ENCODE assay signal across 8 mouse cellular contexts in the genomic region with DNA sequence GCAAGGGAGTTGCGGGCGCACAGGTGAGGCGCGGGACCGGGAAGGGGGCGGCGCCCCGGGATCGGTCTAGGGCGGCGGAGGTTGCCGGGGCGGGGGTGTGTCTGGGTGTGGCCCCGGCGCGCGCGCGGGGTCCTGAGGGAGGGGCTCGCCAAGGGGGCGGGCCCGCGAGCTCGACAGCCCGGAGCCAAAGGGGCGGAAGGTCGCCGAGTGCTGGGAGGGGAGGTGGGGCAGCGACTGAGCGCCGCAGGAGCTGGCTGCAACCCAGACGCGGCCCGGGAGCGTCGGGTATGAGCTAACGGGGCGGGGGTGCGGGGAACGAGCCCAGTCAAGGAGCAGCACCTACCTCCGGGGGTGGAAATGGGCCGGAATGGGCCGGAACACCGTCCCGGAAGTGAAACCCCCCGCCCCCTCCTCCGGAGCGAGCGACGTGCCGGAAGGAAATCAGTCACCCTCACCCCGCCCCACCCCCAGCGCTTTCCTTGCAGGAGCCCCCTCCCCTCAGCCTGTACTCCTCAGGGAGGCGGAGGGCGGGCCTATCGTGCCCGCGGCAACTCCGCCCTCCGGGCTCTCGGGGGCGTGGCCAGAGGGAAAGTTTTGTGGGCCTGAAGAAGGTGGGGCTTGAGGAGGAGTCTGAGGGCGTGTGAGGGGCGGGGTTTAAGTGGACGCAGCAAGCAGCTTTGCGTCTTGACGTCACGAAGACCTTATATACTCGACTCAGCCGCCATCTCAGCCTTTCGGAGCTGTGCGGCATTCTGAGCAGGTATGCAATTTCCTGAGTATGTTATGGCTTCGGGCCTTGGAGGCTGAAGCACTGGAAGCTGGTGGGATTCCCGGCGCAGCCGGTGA. TPM values are rescaled to one million over a fixed set of nuclear protein-coding genes. Genes with fewer than 3 reads are reported as not detected.
A peak's percentile ranks its signal among the peaks of the same experiment; 100 is the strongest.
DNase-seq lines count a peak whose midpoint lies in the region; ATAC-seq lines count a peak whose summit lies in the region.

A gene (minus strand): TSS at position 415 of the 846 bp plus-strand sequence.

- peak within 1 kb of the TSS; percentile 89 for H3K27ac ChIP-seq in intestine, embryonic 14.5 days (ENCODE audit: low read depth)

- peak within 1 kb of the TSS; percentile 79 for H3K4me2 ChIP-seq in intestine, embryonic 14.5 days (ENCODE audit: low read length)

- peak; percentile 99 to 100 for DNase-seq in adrenal gland, adult (ENCODE audit: inconsistent age in 2 of 2, low spot score in 1 of 2)
- DNase-seq in embryo, embryonic 10.5 days (ENCODE audit: low spot score) = peak; percentile 99
- peak; percentile 98 for DNase-seq in gastrocnemius, postnatal 14 days
- DNase-seq in intestine, embryonic 14.5 days (ENCODE audit: low spot score) = peak; percentile 99
- peak; percentile 98 for DNase-seq in left cerebral cortex, postnatal 14 days (ENCODE audit: low spot score in 2 of 2)
- DNase-seq in mesoderm, embryonic 11.5 days (ENCODE audit: low read depth, low spot score) = peak; percentile 100
- peak; percentile 95 to 98 for DNase-seq in right cerebral cortex, postnatal 36 days (ENCODE audit: low spot score in 2 of 2)
- DNase-seq in yolk sac, embryonic 10.5 days (ENCODE audit: low spot score) = peak; percentile 100

- peaks cover 9% of the 10 kb centered on the region for H3K4me1 ChIP-seq in intestine, embryonic 14.5 days (replicated peaks; ENCODE audit: control insufficient read depth, insufficient read depth, low read length)

- H3K36me3 ChIP-seq in intestine, embryonic 14.5 days (ENCODE audit: control insufficient read depth, insufficient read depth, low read length) = peaks cover 64% of the 10 kb centered on the region

- intact Hi-C loops in gastrocnemius, postnatal 14 days (cut with DNase I; ENCODE audit: low total_unique reads) = no loop called here
- intact Hi-C loops in left cerebral cortex, postnatal 14 days (cut with DNase I) = loop anchor here (5.0 to 10.0 kb wide), 2 partner anchors 38 to 290 kb away; a partner anchor contains a TSS

- H3K9ac ChIP-seq in intestine, embryonic 14.5 days (ENCODE audit: low read length) = peak within 1 kb of the TSS; percentile 96

- peak within 1 kb of the TSS; percentile 93 for H3K4me3 ChIP-seq in intestine, embryonic 14.5 days (ENCODE audit: low read depth, low read length)

- no peaks in the 10 kb centered on the region for H3K9me3 ChIP-seq in intestine, embryonic 14.5 days (ENCODE audit: control insufficient read depth, low read length)

- ATAC-seq in intestine, embryonic 14.5 days (replicated peaks; ENCODE audit: low FRiP score, low TSS enrichment, low read depth) = peak; percentile 87

- no peaks in the 10 kb centered on the region for H3K27me3 ChIP-seq in intestine, embryonic 14.5 days (replicated peaks; ENCODE audit: control insufficient read depth, insufficient read depth, low read length)

- under 1% methylated on average over 63 of the region's 76 CpGs for WGBS in intestine, embryonic 14.5 days

RNA-seq across cellular contexts. Expression of the gene that starts here (rescaled TPM):
- 1 to 10 TPM; 4.6 to 9.1 TPM for total RNA-seq in gastrocnemius, postnatal 14 days (2021)
- 6.6 and 8.1 TPM in 2 replicates for polyA plus RNA-seq in intestine, embryonic 14.5 days (2014; fragmentation: Nextera tagmentation; extraction: Ambion mirVana)
- total RNA-seq in left cerebral cortex, postnatal 14 days (2021) = 10 to 100 TPM; 11.4 to 14.9 TPM

Comparison
In these comparisons a context has a peak if more than half of its experiments do, and no peak if none do; other contexts are left out.
1. Peak in every context shown above with its lines: DNase-seq, ATAC-seq, H3K4me3 ChIP-seq and H3K27ac ChIP-seq.